Mouse (Mus musculus) monocyte, adult 2 months (primary cell): ENCODE results near the gene Zfp523.

Source experiments
- DNase-seq, 2 experiments: peaks; one replicate each; pipeline ENCODE4 v3.0.0; 2022; ENCODE audit warnings: low spot score in 2 of 2, low read depth in 1 of 2

Zfp523 gene

DNA sequence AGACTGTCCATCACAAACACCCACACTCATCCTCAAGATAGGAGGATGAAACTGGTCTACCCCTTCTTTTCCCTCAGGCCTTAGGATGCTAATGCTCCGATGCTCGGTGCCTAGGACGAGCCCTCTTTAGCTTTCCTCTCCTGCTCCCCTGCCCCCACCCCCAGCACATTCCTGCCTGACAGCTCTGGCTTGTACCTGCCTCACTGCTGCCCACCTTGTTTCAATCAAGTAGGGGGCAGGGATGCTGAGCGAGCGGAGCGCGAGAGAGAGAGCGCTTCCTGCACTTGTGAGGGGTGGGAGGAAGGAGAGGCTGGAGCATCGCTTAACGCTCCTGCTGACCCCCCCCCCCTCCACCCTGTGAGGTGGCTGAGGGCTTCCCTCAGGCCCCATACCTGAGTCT lies 16.6 kb upstream of the Zfp523 start:
- DNase-seq: no peak

DNA sequence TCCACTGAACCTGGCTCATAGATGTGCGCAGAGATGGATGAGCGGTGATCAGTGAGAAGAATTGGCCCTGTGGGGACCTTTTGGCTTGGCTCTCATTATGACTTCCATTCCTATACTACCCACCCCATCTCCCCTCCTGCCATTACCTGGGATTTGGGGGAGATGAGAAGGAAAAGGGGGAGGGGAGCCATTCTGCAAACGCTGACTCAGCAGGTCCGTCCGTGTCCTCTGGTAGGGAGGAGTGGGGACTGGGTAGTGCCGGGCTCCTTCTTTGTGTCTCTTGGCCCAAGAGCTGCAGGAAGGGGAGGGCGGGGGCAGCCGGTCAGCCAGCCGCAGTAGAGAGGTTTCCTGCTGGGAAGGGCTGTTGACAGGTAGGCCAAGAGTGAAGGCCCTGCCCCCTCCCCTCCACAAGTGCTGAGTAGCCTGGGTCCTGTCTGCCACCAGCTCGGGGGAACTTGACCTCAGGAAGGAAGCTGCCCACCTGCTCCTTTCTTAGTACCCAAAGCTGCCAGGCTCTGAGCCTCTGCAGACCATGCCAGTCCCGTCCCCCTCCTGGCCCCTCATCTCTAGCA lies 15.5 kb upstream of the Zfp523 start:
- DNase-seq: no peak

GRCm38 (mm10) chr17:28163666-28164065 lies 13.3 kb upstream of the Zfp523 start:
- DNase-seq: peak; percentile 17 to 68

- DNase-seq: no peak
Measured at GRCm38 (mm10) chr17:28170460-28171305, 6.2 kb upstream of the Zfp523 start.

GRCm38 (mm10) chr17:28172690-28173089 lies 4.2 kb upstream of the Zfp523 start:
- no peak for DNase-seq

GRCm38 (mm10) chr17:28177540-28178046 lies 664 bp downstream of the Zfp523 start:
- no peak for DNase-seq

DNA sequence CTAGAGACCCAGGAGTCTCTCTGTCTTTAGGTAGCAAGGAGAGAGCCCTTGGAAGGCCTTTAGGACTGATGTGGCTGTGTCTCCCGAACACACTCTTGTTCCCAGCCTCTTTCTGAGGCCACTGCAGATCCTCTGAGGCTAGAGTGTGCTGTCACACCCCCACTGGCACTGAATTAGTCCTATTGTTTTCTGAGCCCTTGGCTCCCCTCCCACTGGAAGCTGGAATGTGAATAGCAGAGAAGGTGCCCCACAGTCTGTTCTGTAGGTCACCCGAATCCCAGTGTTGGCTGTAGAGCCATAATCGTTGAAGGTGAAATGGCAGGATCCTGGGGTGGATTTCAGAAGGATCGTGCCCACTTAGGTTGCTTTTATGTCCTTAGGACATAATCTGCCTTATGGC lies 3.4 kb downstream of the Zfp523 start:
- DNase-seq: no peak

- peak; percentile 58 to 76 for DNase-seq
Measured at GRCm38 (mm10) chr17:28180783-28181544, 4.0 kb downstream of the Zfp523 start.

DNA sequence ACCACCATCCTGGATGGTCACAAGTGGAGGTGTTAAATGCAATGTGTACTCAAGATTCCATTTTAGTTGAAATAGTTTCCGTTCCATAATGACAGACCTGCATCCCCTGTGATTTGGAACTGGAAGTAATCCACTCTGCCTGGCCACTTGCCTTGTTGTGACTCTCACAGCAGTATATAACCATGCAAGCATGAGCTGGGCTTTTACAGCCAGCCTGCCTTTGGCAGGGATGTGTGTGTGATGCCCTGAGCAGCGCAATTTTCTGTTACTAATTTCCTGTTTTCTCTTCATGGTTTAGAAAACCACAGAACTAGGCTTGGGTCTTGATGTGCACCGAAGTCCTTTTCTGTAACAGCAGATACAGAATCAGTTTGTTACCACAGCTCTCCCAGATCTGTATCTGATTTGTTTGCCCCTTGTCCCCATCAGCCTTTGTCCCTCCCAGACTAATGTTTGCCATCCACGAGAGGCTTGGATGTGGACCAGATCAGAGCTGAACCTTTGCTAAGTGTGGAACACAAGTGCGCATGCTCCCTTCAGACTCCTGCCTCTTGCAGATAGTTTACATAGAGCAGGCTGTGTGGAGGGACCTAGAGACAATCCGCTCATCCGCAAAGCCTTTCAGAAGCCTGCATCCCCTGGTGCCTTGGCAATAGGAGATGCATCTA lies 8.2 kb downstream of the Zfp523 start:
- no peak for DNase-seq

DNA sequence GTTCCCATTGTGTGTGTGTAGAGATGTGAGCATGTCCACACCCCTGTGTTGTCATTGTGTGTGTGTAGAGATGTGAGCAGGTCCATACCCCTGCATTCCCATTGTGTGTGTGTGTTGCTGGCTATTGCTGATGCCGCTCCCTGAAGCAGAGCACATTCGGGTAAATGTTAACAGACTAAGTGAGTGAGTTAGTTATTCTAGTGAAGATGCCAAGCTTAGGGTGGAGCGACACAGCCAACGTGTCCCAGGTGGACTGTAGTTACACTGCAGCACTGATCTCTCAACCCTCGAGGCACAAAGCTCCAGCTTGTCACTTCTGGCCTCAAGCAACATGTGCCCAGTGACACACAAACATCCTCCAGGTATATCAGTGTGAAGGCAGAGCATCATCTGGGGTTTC lies 11.4 kb downstream of the Zfp523 start:
- no peak for DNase-seq

DNA sequence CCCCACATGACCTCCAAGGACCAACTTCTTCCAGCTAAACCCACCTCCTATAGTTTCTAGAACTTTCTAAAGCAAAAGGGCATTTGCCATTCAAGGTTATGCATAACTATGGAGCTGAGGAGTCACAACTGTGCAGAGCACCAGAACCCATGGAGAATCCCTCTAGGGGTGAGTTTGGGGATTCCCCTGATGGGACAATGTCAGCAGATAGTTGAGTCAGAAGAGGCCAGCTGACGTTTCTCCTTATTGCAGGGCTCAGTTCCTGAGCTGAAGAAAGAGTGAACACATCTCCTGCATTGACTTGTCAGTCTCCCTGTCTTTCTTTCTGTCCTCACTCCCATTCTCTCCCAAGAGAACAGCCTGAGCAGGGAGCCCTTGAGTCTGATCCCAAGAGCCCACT lies 15.8 kb downstream of the Zfp523 start:
- DNase-seq: no peak

DNA sequence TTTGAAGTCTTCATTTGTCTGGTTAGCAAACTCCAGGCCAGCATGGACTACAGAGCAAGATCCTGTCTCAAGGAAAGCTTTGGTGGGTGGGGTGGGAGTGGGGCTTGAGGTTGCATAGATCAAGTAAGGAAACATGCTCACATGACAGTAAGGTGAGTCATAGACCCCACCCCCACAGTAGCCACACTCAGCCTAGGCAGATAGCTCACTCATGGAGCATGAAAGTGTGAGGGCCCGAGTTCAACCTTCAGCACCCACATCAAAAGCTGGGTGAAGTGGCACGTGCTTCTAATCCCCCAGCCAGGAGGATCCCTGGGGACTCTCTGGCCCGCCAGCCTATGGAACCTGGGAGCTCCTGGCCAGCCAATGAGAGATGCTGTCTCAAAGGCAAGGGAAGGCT lies 16.6 kb downstream of the Zfp523 start:
- no peak for DNase-seq

DNA sequence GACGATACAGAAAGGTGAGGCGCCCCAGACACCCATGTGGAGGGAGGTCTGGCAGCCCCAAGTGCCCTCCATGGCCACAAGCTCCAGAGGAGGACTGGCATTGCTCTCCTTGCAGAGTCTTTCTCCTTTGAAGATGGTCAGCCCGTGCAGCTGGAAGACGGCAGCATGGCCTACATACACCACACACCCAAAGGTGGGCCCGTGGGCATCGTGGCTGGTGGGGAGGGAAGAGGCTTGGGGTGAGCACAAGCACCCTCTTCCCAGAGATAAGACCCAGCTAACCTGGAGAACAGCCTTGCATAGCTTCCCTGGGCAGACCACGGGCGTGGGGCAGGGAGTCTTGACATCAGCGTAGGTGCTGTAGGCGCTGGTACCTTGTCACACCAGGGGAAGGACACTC lies 18.1 kb downstream of the Zfp523 start:
- DNase-seq: no peak

DNA sequence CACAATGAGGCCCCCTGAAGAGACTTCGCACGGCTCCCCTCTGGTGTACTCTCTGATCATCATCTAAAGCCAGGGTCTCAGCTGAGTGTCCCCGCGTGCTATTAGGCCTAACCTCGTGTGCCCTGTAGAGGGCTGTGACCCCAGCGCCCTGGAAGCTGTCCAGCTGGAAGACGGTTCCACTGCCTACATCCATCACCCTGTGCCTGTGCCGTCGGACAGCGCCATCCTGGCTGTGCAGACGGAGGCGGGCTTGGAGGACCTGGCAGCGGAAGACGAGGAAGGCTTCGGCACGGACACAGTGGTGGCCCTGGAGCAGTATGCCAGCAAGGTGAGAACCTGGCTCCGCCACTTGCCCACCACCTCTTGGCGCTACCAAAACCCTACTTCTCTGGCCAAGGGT lies 20.7 kb downstream of the Zfp523 start:
- DNase-seq: no peak

DNA sequence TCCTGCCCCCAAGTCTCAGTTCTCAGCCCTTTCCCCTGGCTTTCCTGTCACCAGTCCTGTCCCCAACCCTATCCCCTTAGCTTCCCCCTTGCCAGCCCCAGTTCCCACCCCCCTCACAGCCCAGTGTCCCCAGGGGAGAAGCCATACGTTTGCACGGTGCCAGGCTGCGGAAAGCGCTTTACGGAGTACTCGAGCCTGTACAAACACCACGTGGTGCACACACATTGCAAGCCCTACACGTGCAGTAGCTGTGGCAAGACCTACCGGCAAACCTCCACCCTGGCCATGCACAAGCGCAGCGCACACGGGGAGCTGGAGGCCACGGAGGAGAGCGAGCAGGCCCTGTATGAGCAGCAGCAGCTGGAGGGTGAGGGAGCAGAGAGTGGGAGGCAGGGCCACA lies 25.1 kb downstream of the Zfp523 start:
- DNase-seq: no peak

DNA sequence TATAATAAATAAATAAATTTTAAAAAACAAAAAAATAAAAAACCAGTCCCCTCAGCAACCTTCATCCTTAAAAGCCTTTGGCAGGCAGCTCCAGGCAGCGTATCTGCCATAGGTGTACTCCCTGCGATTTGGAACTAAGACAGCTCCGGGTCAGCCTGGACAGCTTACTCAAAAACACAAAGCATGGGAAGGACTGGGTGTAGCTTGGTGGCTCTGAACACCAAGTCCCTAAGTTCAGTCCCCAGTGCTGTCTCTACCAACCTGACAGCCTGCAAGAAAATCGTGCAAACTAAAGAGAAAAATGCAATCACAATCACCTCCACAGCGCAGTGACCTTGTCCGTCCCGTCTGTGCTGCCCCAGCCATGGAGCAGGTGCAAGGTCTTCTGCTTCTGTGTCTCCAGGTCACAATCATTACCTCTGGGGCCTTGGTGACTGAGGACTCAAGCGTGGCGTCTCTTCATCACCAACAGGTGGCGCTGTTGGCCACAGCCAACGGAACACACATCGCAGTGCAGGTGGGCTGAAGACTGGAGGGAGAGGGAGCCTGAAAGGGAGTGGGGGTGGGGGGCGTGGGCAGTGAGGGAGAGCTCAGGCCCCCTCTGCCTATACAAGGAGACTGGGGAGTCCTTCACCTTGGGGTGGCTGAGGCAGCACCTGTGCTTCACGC lies 27.3 kb downstream of the Zfp523 start:
- peak in 1 of 2 experiments; percentile 29 for DNase-seq

- DNase-seq: no peak
Measured at GRCm38 (mm10) chr17:28205443-28205842, 28.5 kb downstream of the Zfp523 start.

- DNase-seq: no peak
Measured at GRCm38 (mm10) chr17:28207092-28207491, 30.2 kb downstream of the Zfp523 start.

GRCm38 (mm10) chr17:28207591-28208313 lies 30.8 kb downstream of the Zfp523 start, which contains the start of gene Def6:
Gene Def6 (plus strand): TSS chr17:28207778.
- peak; percentile 43 to 65 for DNase-seq

GRCm38 (mm10) chr17:28208314-28208612 lies 31.3 kb downstream of the Zfp523 start:
- no peak for DNase-seq
